26 mouse cellular contexts compared by ENCODE assay signal in genomic region chr13:25067183-25067582, GRCm38 (mm10). TPM values are rescaled to one million over a fixed set of nuclear protein-coding genes. Genes with fewer than 3 reads are reported as not detected.
"Had no signal": no experiment of that assay in that cellular context is flagged by ENCODE, and none has a peak within 500 bp of the region (broad histone marks: within the 10 kb centered on the region; RNA-seq: fewer than 3 reads in every experiment).

No protein-coding gene starts in this region.

- H3K4me1 ChIP-seq: heart, embryonic 10.5 days; heart, embryonic 12.5 days; hindbrain, embryonic 10.5 days; hindbrain, embryonic 12.5 days; intestine, embryonic 15.5 days; limb, embryonic 10.5 days; limb, embryonic 12.5 days; liver, embryonic 13.5 days; liver, embryonic 15.5 days had no signal

- ATAC-seq: hindbrain, embryonic 16.5 days; inflammation-experienced regulatory T-cells, adult 6 months; intestine, embryonic 15.5 days; intestine, postnatal 0 days had no signal

- H3K27ac ChIP-seq: gastrocnemius, adult 2 months; heart, embryonic 10.5 days; hindbrain, embryonic 10.5 days; hindbrain, embryonic 12.5 days; hindbrain, embryonic 14.5 days; intestine, embryonic 15.5 days; layer of hippocampus, adult 2 months; left cerebral cortex, adult 2 months; limb, embryonic 10.5 days; limb, embryonic 12.5 days; liver, embryonic 13.5 days; liver, embryonic 15.5 days had no signal

- H3K36me3 ChIP-seq: heart, embryonic 10.5 days; heart, embryonic 12.5 days; hindbrain, embryonic 10.5 days; hindbrain, embryonic 12.5 days; intestine, embryonic 15.5 days; limb, embryonic 10.5 days; limb, embryonic 12.5 days; liver, embryonic 13.5 days; liver, embryonic 15.5 days had no signal

- H3K9ac ChIP-seq: heart, embryonic 12.5 days; hindbrain, embryonic 12.5 days; hindbrain, embryonic 14.5 days; intestine, embryonic 15.5 days; limb, embryonic 12.5 days; liver, embryonic 13.5 days; liver, embryonic 15.5 days had no signal

- H3K9me3 ChIP-seq: heart, embryonic 10.5 days; heart, embryonic 12.5 days; hindbrain, embryonic 10.5 days; hindbrain, embryonic 12.5 days; intestine, embryonic 15.5 days; limb, embryonic 10.5 days; limb, embryonic 12.5 days; liver, embryonic 13.5 days; liver, embryonic 15.5 days had no signal

- H3K4me3 ChIP-seq: gastrocnemius, adult 2 months; heart, embryonic 10.5 days; heart, embryonic 12.5 days; hindbrain, embryonic 10.5 days; hindbrain, embryonic 12.5 days; intestine, embryonic 15.5 days; layer of hippocampus, adult 2 months; left cerebral cortex, adult 2 months; limb, embryonic 10.5 days; limb, embryonic 12.5 days; liver, embryonic 13.5 days; liver, embryonic 15.5 days had no signal

- H3K4me2 ChIP-seq: heart, embryonic 12.5 days; hindbrain, embryonic 12.5 days; hindbrain, embryonic 14.5 days; intestine, embryonic 15.5 days; limb, embryonic 12.5 days; liver, embryonic 11.5 days; liver, embryonic 13.5 days; liver, embryonic 15.5 days had no signal

- DNase-seq: gastrocnemius, adult 2 months; gastrocnemius, postnatal 10 days; gastrocnemius, postnatal 25 days; heart, adult 18-20 months; heart, postnatal 10 days; heart, postnatal 4 days; kidney, adult 18-20 months; kidney, postnatal 10 days; kidney, postnatal 4 days; liver; liver, embryonic 13.5 days had no signal

- H3K27me3 ChIP-seq: heart, embryonic 12.5 days; hindbrain, embryonic 12.5 days; intestine, embryonic 15.5 days; limb, embryonic 12.5 days; liver, embryonic 13.5 days; liver, embryonic 15.5 days had no signal

RNA-seq across cellular contexts. Expression of gene Dcdc2a, which starts 11.4 kb away (rescaled TPM):
- polyA plus RNA-seq: inflammation-experienced regulatory T-cells, adult 6 months had no signal
